Mouse (Mus musculus) stomach, embryonic 16.5 days (tissue): ENCODE results near the gene Zfp710. TPM values are rescaled to one million over a fixed set of nuclear protein-coding genes. Genes with fewer than 3 reads are reported as not detected.

ENCODE experiments used
- ATAC-seq: fragments of 200-750 bp; cut with Nextera tagmentation; 2 replicates; pipeline ENCODE4 v1.8.0; 2017; ENCODE audit warnings: moderate number of reproducible peaks, moderate TSS enrichment; ENCODE audit not compliant: insufficient read depth, low FRiP score
- H3K27ac ChIP-seq: fragments of 300-500 bp; sonication (generic); 2 replicates; pipeline ENCODE4 v1.5.1; 2014; ENCODE audit warnings: low read length
- H3K27me3 ChIP-seq: fragments of 300-500 bp; sonication (generic); 2 replicates; pipeline ENCODE4 v1.6.1; 2014; ENCODE audit warnings: low read length, control low read depth, mixed read lengths; ENCODE audit not compliant: control insufficient read depth, insufficient read depth
- H3K36me3 ChIP-seq: fragments of 300-500 bp; sonication (generic); 2 replicates; pipeline ENCODE4 v1.6.1; 2014; ENCODE audit warnings: low read length; ENCODE audit not compliant: control insufficient read depth, insufficient read depth
- H3K4me1 ChIP-seq: fragments of 300-500 bp; sonication (generic); 2 replicates; pipeline ENCODE4 v1.6.1; 2014; ENCODE audit warnings: low read length, control low read depth, mixed read lengths; ENCODE audit not compliant: control insufficient read depth, insufficient read depth
- H3K4me2 ChIP-seq: fragments of 300-500 bp; sonication (generic); 2 replicates; pipeline ENCODE4 v1.6.1; 2014; ENCODE audit warnings: low read depth, low read length, mixed read lengths
- H3K4me3 ChIP-seq: fragments of 300-500 bp; sonication (generic); replicated peaks from 2 replicates; pipeline ENCODE4 v1.5.1; 2014; ENCODE audit warnings: mild to moderate bottlenecking, low read length
- H3K9ac ChIP-seq: fragments of 300-500 bp; sonication (generic); 2 replicates; pipeline ENCODE4 v1.6.1; 2014; ENCODE audit warnings: low read length
- H3K9me3 ChIP-seq: fragments of 300-500 bp; sonication (generic); replicated peaks from 2 replicates; pipeline ENCODE4 v1.6.1; 2016; ENCODE audit warnings: low read length, control low read depth; ENCODE audit not compliant: control insufficient read depth
- WGBS: fragments of 180-500 bp; shearing (Covaris S2); extraction: QIAGEN DNeasy Blood & Tissue Kit; methylation state at CpG from one replicate; pipeline ENCODE4 v1.1.7; 2014; 5-methylcytosine and 5-hydroxymethylcytosine counted together
- polyA plus RNA-seq: library from polyadenylated mRNA; unstranded; fragments of >200 nt; fragmentation: Nextera tagmentation; extraction: Ambion mirVana; gene quantifications from 2 replicates; pipeline ENCODE4 v1.2.1, GENCODE M21; 2015

The Zfp710 gene
- polyA plus RNA-seq, 1 experiment from 2014 or later = 16.7 TPM

DNA sequence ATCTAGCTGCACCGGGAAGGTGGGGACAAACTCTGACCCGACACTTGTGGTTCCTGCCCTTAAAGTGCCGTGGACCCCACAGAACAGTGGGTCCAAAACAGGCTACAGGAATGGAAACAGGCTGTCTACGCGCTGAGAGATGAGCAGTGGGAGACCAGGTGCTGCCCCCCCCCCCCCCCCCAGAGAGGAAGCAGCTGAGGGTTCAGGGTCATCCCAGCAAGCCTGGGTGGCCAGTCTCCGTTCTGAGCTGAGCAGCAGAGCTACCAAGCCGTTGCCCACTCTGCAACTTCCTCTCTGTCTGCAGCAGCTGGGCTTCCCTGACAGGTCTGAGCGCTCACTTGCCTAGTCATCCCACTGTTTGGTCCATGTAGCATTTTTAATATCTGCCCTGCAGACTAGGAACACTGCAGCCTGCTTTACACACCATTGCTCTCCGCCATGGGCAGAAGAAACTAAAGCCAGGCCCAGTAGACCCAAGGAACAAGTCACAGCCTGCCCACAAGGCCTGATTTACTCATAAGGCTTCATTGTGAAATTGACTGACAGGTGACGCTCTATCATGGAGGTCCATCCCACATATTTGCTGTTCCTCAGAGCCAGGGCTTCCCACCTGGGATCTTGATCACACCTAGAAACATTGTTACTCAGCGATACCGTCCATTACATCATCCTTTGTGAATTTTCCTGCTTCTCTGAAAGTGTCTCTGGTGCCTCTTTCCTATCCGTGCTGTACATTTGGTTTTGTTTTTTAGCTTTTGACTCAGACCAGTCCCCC is 34.6 kb downstream of the Zfp710 start:
- 0 out of 2 replicates have a peak overlapping the region, but pooled peaks have one; percentile 33 for H3K9ac ChIP-seq
- no peak for ATAC-seq
- H3K27me3 ChIP-seq = no peaks in the 10 kb centered on the region
- no peaks in the 10 kb centered on the region for H3K36me3 ChIP-seq
- H3K4me1 ChIP-seq = peaks cover 46% of the 10 kb centered on the region
- H3K4me2 ChIP-seq = no peak overlapping the region; the same call in 1 of the 2 replicates
- H3K9me3 ChIP-seq = no peaks in the 10 kb centered on the region
- H3K27ac ChIP-seq = peak overlapping the region; percentile 95
- H3K4me3 ChIP-seq = no peak overlapping the region
- WGBS = 64% methylated on average over 13 of the region's 13 CpGs

GRCm38 (mm10) chr7:80060012-80060778 is 35.6 kb downstream of the Zfp710 start:
- Histone ChIP-seq H3K9ac (no peak overlapping the region), H3K27me3 (no peaks in the 10 kb centered on the region), H3K9me3 (no peaks in the 10 kb centered on the region), H3K4me1 (peaks cover 48% of the 10 kb centered on the region), H3K36me3 (no peaks in the 10 kb centered on the region), H3K27ac (peak overlapping the region; percentile 95; the same call in 1 of the 2 replicates), H3K4me2 (no peak overlapping the region), H3K4me3 (no peak overlapping the region)
- ATAC-seq = no peak
- 70% methylated on average over 10 of the region's 10 CpGs for WGBS

DNA sequence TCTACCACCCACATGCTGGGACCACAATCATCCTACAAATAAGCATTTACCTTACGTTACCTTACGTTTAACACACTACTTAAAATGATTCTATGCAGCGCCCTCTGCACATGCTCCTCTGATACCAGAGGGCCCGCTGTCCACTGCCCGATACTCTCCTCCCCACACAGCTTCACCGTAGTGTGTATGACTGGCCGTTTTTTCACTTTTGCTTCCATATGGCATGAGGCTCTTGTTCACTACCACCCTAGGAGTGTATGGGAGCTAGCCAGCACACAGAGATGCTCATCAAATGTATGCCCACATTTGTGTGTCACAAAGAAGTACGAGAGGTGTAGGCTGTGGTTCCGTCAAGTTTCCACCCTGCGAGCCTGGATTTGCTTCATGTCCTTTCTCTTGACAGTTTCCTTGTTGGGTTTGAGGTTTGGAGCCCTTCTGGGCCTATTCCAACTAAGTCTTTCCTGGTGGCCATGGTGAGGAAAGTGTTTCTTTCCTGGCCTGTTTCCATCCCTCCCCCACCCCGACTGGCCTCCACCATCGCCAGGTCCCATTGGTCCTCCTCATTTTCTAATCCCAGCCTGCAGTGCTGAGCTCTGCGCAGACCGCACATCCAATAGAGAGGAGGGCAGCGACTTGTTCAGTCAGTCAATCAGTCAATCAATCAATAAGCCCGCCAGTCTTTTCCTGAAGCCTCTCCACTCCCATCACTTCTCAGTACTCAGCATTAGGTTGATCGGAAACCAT is 37.6 kb downstream of the Zfp710 start:
- WGBS = 90% methylated on average over 17 of the region's 17 CpGs
- Histone ChIP-seq H3K27ac (no peak overlapping the region), H3K4me1 (peaks cover 29% of the 10 kb centered on the region), H3K4me3 (no peak overlapping the region), H3K27me3 (no peaks in the 10 kb centered on the region), H3K9me3 (no peaks in the 10 kb centered on the region), H3K36me3 (no peaks in the 10 kb centered on the region), H3K9ac (no peak overlapping the region), H3K4me2 (no peak overlapping the region)
- no peak for ATAC-seq

DNA sequence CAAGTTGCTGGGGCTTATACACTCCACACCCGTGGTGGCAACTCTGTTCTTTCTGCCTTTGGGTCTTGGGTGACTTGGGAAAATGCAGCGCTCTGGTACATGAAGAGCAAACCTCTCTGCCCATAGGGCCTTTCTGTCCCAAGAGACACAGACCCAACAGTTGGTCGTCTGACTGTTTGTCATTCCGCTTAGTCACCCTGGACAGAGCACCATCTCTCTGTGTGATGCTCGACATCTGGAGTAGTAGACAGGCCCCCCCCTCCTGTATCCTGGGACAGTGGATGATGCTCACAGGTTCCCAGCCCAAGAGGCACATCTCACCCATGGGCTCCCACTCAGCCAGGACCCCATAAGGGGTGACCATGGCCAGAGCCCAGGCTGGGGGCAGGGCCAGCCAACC is 38.6 kb downstream of the Zfp710 start:
- no peaks in the 10 kb centered on the region for H3K36me3 ChIP-seq
- no peak for ATAC-seq
- H3K9ac ChIP-seq = no peak overlapping the region
- 64% methylated on average over 5 of the region's 5 CpGs for WGBS
- no peak overlapping the region for H3K4me2 ChIP-seq
- H3K4me1 ChIP-seq = peaks cover 23% of the 10 kb centered on the region
- no peak overlapping the region for H3K27ac ChIP-seq
- no peak overlapping the region for H3K4me3 ChIP-seq
- H3K27me3 ChIP-seq = no peaks in the 10 kb centered on the region
- H3K9me3 ChIP-seq = no peaks in the 10 kb centered on the region

- no peak overlapping the region for H3K4me3 ChIP-seq
- peaks cover 18% of the 10 kb centered on the region for H3K4me1 ChIP-seq
- H3K36me3 ChIP-seq = no peaks in the 10 kb centered on the region
- no peaks in the 10 kb centered on the region for H3K27me3 ChIP-seq
- WGBS = 67% methylated on average over 15 of the region's 15 CpGs
- ATAC-seq = no peak
- no peak overlapping the region for H3K4me2 ChIP-seq
- no peaks in the 10 kb centered on the region for H3K9me3 ChIP-seq
- H3K9ac ChIP-seq = no peak overlapping the region
- no peak overlapping the region for H3K27ac ChIP-seq
Observed at GRCm38 (mm10) chr7:80063902-80064736, 39.5 kb downstream of the Zfp710 start.

GRCm38 (mm10) chr7:80065250-80065649 is 40.6 kb downstream of the Zfp710 start:
- peaks cover 24% of the 10 kb centered on the region for H3K4me1 ChIP-seq
- 81% methylated on average over 3 of the region's 3 CpGs for WGBS
- no peak overlapping the region for H3K27ac ChIP-seq
- H3K4me3 ChIP-seq = no peak overlapping the region
- no peaks in the 10 kb centered on the region for H3K9me3 ChIP-seq
- no peak overlapping the region for H3K4me2 ChIP-seq
- H3K27me3 ChIP-seq = no peaks in the 10 kb centered on the region
- no peak overlapping the region for H3K9ac ChIP-seq
- ATAC-seq = no peak
- no peaks in the 10 kb centered on the region for H3K36me3 ChIP-seq

- H3K4me3 ChIP-seq = no peak overlapping the region
- H3K27ac ChIP-seq = no peak overlapping the region
- 66% methylated on average over 13 of the region's 13 CpGs for WGBS
- H3K4me1 ChIP-seq = peaks cover 28% of the 10 kb centered on the region
- no peaks in the 10 kb centered on the region for H3K9me3 ChIP-seq
- H3K27me3 ChIP-seq = no peaks in the 10 kb centered on the region
- no peaks in the 10 kb centered on the region for H3K36me3 ChIP-seq
- no peak overlapping the region for H3K4me2 ChIP-seq
- no peak for ATAC-seq
- H3K9ac ChIP-seq = no peak overlapping the region
Observed at GRCm38 (mm10) chr7:80066675-80067455, 42.3 kb downstream of the Zfp710 start.

DNA sequence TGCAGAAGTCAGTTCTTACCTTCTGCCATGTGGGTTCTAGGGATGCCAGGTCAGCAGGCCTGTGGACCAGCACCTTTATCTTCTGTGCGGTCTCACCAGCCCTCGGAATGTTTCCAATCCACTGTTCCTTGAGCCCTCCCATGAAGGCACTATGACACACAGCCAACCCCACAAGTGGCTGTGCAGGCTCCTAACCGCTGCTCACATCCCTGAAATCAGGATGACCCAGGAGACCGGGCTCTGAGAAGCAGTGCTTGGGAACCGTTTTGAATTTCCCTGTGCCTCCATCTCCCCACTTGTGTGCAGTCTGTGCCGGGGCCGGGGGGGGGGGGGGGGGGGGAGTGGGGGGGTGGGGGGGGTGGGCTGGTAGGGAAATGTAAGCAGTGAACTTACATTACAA is 43.7 kb downstream of the Zfp710 start:
- no peaks in the 10 kb centered on the region for H3K9me3 ChIP-seq
- 62% methylated on average over 5 of the region's 7 CpGs for WGBS
- no peaks in the 10 kb centered on the region for H3K36me3 ChIP-seq
- no peak for ATAC-seq
- H3K27me3 ChIP-seq = no peaks in the 10 kb centered on the region
- no peak overlapping the region for H3K4me2 ChIP-seq
- H3K4me3 ChIP-seq = no peak overlapping the region
- no peak overlapping the region for H3K9ac ChIP-seq
- peaks cover 34% of the 10 kb centered on the region for H3K4me1 ChIP-seq
- no peak overlapping the region for H3K27ac ChIP-seq
